Mouse (Mus musculus) kidney, embryonic 15.5 days (tissue): ENCODE measurements around the gene Son. TPM values are rescaled to one million over a fixed set of nuclear protein-coding genes. Genes with fewer than 3 reads are reported as not detected.

Experiments used
- ATAC-seq: fragments of 200-750 bp; cut with Nextera tagmentation; replicated peaks from 2 replicates; pipeline ENCODE4 v1.8.0; 2017; ENCODE audit warnings: moderate TSS enrichment; ENCODE audit not compliant: low FRiP score
- H3K27ac ChIP-seq: fragments of 300-500 bp; sonication (generic); 2 replicates; pipeline ENCODE4 v1.5.1; 2015; ENCODE audit warnings: mild to moderate bottlenecking, inconsistent platforms
- H3K27me3 ChIP-seq: fragments of 300-500 bp; sonication (generic); 2 replicates; pipeline ENCODE4 v1.6.1; 2015; ENCODE audit warnings: inconsistent platforms
- H3K36me3 ChIP-seq: fragments of 300-500 bp; sonication (generic); 2 replicates; pipeline ENCODE4 v1.6.1; 2015; ENCODE audit warnings: inconsistent platforms
- H3K4me1 ChIP-seq: fragments of 300-500 bp; sonication (generic); 2 replicates; pipeline ENCODE4 v1.6.1; 2015; ENCODE audit warnings: inconsistent platforms
- H3K4me2 ChIP-seq: fragments of 300-500 bp; sonication (generic); 2 replicates; pipeline ENCODE4 v1.6.1; 2015; ENCODE audit warnings: moderate library complexity, mild to moderate bottlenecking, inconsistent platforms
- H3K4me3 ChIP-seq: fragments of 300-500 bp; sonication (generic); replicated peaks from 2 replicates; pipeline ENCODE4 v1.5.1; 2015; ENCODE audit warnings: mild to moderate bottlenecking, inconsistent platforms
- H3K9ac ChIP-seq: fragments of 300-500 bp; sonication (generic); 2 replicates; pipeline ENCODE4 v1.6.1; 2015; ENCODE audit warnings: mild to moderate bottlenecking, inconsistent platforms
- H3K9me3 ChIP-seq: fragments of 300-500 bp; sonication (generic); replicated peaks from 2 replicates; pipeline ENCODE4 v1.6.1; 2016; ENCODE audit warnings: inconsistent platforms
- WGBS: fragments of 180-500 bp; shearing (Covaris S2); methylation state at CpG from one replicate; pipeline ENCODE4 v1.1.7; 2015; ENCODE audit warnings: mixed read lengths; 5-methylcytosine and 5-hydroxymethylcytosine counted together
- polyA plus RNA-seq: library from polyadenylated mRNA; unstranded; fragments of >200 nt; fragmentation: Nextera tagmentation; extraction: Ambion mirVana; gene quantifications from 2 replicates; pipeline ENCODE4 v1.2.1, GENCODE M21; 2015

Son gene
- 117 and 118 TPM in 2 replicates for polyA plus RNA-seq

DNA sequence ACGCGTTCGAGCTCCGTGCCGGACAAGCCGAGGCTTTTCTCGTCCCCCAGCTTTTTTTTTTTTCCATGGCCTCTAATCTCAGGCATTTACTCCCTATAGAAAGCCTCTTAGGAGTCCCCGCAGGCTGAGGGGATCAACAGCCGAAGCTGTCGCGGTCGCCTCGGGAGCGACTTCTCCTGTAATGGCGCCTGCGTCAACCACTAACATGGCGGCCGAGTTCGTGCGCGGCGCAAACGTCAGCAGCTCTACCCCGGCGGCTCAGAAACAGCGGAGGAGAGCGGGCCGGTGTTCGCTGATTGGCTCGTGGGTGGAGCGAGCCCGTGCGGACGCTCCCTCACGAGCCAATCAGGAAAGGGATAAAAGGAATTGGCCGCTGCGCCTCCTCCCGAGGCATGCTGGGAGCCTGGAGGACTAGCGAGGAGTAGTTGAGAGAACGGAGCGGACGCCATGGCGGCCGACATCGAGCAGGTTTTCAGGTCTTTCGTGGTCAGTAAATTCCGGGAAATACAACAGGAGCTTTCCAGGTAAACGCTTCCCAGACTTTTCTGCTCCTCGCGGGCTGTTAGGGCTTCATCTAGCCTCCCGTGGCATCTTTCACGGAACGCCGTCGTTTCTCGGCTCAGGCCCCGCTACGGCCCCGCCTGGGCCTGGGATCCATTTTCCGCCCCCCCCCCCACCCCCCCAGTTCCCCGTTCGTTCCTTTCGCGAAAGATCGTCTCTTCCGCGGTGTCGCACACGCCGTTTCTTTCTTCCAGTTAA is at the start of gene Son:
TSS of gene Son (plus strand) at position 46 of the 759 bp plus-strand sequence.
- ATAC-seq: peak; percentile 96
- H3K9me3 ChIP-seq: no peaks in the 10 kb centered on the region
- H3K4me2 ChIP-seq: peak within 1 kb of the TSS; percentile 97
- peaks cover 15% of the 10 kb centered on the region for H3K4me1 ChIP-seq
- H3K36me3 ChIP-seq: peaks cover 25% of the 10 kb centered on the region
- WGBS: under 1% methylated on average over 69 of the region's 70 CpGs
- peak within 1 kb of the TSS; percentile 99 for H3K27ac ChIP-seq
- H3K4me3 ChIP-seq: peak within 1 kb of the TSS; percentile 87
- peak within 1 kb of the TSS; percentile 82 for H3K9ac ChIP-seq
- no peaks in the 10 kb centered on the region for H3K27me3 ChIP-seq

- under 1% methylated on average over 34 of the region's 34 CpGs for WGBS
- H3K27ac ChIP-seq: no peak within 1 kb of the TSS
- H3K9ac ChIP-seq: peak within 1 kb of the TSS; percentile 68
Measured at GRCm38 (mm10) chr16:91597672-91598010, 49.7 kb upstream of the Son start, which contains the start of gene Tmem50b. Gene Tmem50b (minus strand): TSS chr16:91597800.

DNA sequence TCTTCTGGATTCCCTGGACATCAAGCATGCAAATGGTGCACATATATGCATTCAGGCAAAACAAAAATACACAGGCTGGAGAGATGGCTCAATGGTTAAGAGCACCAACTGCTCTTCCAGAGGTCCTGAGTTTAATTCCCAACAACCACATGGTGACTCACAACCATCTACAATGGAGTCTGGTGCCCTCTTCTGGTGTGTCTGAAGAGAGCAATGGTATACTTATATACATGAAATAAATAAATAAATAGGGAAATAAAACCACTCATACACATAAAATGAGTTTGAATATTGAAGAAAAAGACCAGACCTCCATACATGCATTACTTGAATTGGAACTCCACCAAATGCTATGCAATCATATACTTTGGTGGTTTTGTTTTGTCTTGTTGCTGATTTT is 48.1 kb upstream of the Son start:
- no peak for ATAC-seq

More at GRCm38 (mm10) chr16:91597672-91598010, 49.7 kb upstream of the Son start, which contains the start of gene Tmem50b:
- Histone ChIP-seq H3K4me2 (peak within 1 kb of the TSS; percentile 96), H3K36me3 (no peaks in the 10 kb centered on the region), H3K9me3 (no peaks in the 10 kb centered on the region), H3K4me1 (peaks cover 38% of the 10 kb centered on the region), H3K27me3 (peaks cover 24% of the 10 kb centered on the region), H3K4me3 (peak within 1 kb of the TSS; percentile 80)
- peak; percentile 99 for ATAC-seq

GRCm38 (mm10) chr16:91601081-91601480 is 46.2 kb upstream of the Son start:
- Histone ChIP-seq H3K9me3 (no peaks in the 10 kb centered on the region), H3K27me3 (peaks cover 24% of the 10 kb centered on the region), H3K9ac (no peak overlapping the region), H3K4me1 (peaks cover 13% of the 10 kb centered on the region), H3K4me3 (no peak overlapping the region), H3K4me2 (no peak overlapping the region), H3K36me3 (no peaks in the 10 kb centered on the region), H3K27ac (no peak overlapping the region)
- no peak for ATAC-seq
- WGBS: 32% methylated on average over 4 of the region's 4 CpGs

More for the DNA sequence above, 48.1 kb upstream of the Son start:
- H3K36me3 ChIP-seq: no peaks in the 10 kb centered on the region
- H3K4me3 ChIP-seq: no peak overlapping the region
- peaks cover 24% of the 10 kb centered on the region for H3K27me3 ChIP-seq
- no peaks in the 10 kb centered on the region for H3K9me3 ChIP-seq
- H3K4me2 ChIP-seq: no peak overlapping the region
- H3K9ac ChIP-seq: no peak overlapping the region
- H3K27ac ChIP-seq: no peak overlapping the region
- peaks cover 23% of the 10 kb centered on the region for H3K4me1 ChIP-seq

- 39% methylated on average over 9 of the region's 9 CpGs for WGBS
- ATAC-seq: no peak
Measured at GRCm38 (mm10) chr16:91601693-91602092, 45.6 kb upstream of the Son start.

GRCm38 (mm10) chr16:91605156-91605555 is 42.1 kb upstream of the Son start:
- no peaks in the 10 kb centered on the region for H3K9me3 ChIP-seq
- H3K27ac ChIP-seq: no peak overlapping the region
- WGBS: 69% methylated on average over 6 of the region's 6 CpGs
- no peak for ATAC-seq
- no peak overlapping the region for H3K4me2 ChIP-seq
- no peak overlapping the region for H3K9ac ChIP-seq
- H3K4me1 ChIP-seq: no peaks in the 10 kb centered on the region
- no peaks in the 10 kb centered on the region for H3K36me3 ChIP-seq
- H3K27me3 ChIP-seq: peaks cover 10% of the 10 kb centered on the region; the same call in 1 of the 2 replicates
- no peak overlapping the region for H3K4me3 ChIP-seq

More at GRCm38 (mm10) chr16:91601693-91602092, 45.6 kb upstream of the Son start:
- H3K4me2 ChIP-seq: no peak overlapping the region
- H3K36me3 ChIP-seq: no peaks in the 10 kb centered on the region
- no peaks in the 10 kb centered on the region for H3K9me3 ChIP-seq
- no peak overlapping the region for H3K4me3 ChIP-seq
- H3K9ac ChIP-seq: no peak overlapping the region
- H3K27me3 ChIP-seq: peaks cover 24% of the 10 kb centered on the region
- peaks cover 8% of the 10 kb centered on the region for H3K4me1 ChIP-seq
- H3K27ac ChIP-seq: no peak overlapping the region

DNA sequence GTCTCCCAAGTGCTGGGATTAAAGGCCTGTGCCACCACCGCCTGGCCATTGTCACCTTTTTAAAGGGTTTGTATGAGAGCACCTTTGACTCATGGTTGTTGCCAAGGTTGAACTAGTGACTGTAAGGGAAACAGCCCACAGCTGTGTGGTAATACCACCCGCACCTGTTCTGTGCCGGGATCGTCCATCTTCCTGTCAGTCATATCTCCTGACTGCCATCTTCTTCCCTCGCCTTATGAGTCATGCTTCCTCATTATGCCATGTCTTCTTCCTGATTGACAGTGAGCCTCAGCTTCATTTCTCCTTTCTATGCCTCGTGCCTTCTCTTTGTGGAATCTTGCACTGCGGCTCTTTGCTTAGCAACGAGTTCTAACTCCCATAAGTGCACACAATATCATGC is 40.3 kb upstream of the Son start:
- H3K36me3 ChIP-seq: no peaks in the 10 kb centered on the region
- no peak overlapping the region for H3K27ac ChIP-seq
- no peaks in the 10 kb centered on the region for H3K9me3 ChIP-seq
- ATAC-seq: no peak
- no peak overlapping the region for H3K4me3 ChIP-seq
- no peak overlapping the region for H3K4me2 ChIP-seq
- H3K9ac ChIP-seq: no peak overlapping the region
- H3K4me1 ChIP-seq: no peaks in the 10 kb centered on the region
- no peaks in the 10 kb centered on the region for H3K27me3 ChIP-seq
- WGBS: 94% methylated on average over 8 of the region's 8 CpGs

GRCm38 (mm10) chr16:91609501-91610245 is 37.6 kb upstream of the Son start:
- WGBS: 50% methylated on average over 9 of the region's 9 CpGs

GRCm38 (mm10) chr16:91611248-91611647 is 36.1 kb upstream of the Son start:
- no peak overlapping the region for H3K4me3 ChIP-seq
- ATAC-seq: no peak
- no peaks in the 10 kb centered on the region for H3K9me3 ChIP-seq
- H3K4me2 ChIP-seq: no peak overlapping the region
- no peaks in the 10 kb centered on the region for H3K27me3 ChIP-seq
- no peaks in the 10 kb centered on the region for H3K4me1 ChIP-seq
- no peaks in the 10 kb centered on the region for H3K36me3 ChIP-seq
- H3K27ac ChIP-seq: no peak overlapping the region
- WGBS: 79% methylated on average over 11 of the region's 11 CpGs
- no peak overlapping the region for H3K9ac ChIP-seq

More at GRCm38 (mm10) chr16:91609501-91610245, 37.6 kb upstream of the Son start:
- no peak for ATAC-seq
- Histone ChIP-seq H3K9me3 (no peaks in the 10 kb centered on the region), H3K27ac (no peak overlapping the region; the same call in 1 of the 2 replicates), H3K4me1 (no peaks in the 10 kb centered on the region), H3K4me2 (no peak overlapping the region), H3K4me3 (no peak overlapping the region), H3K27me3 (no peaks in the 10 kb centered on the region), H3K36me3 (no peaks in the 10 kb centered on the region), H3K9ac (no peak overlapping the region)

DNA sequence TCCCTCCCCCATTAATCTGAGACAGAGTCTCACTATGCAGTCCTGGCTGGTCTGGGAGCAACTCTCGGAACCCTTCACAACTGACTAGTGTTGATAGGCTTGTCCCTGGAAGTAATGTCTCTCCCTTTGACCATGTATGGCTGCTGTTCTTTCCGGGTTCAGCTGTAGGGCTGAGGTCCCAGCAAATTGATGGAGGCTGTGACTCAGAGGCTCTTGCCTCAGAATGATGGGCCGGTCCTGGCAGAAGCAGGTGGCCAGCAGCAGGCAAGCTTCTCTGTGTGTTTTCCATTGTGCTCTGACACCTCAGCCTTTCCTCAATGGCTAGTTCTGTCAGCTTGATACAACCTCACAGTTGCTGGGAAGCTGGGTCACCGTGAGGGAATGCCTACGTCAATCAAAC is 34.8 kb upstream of the Son start:
- Histone ChIP-seq H3K4me1 (no peaks in the 10 kb centered on the region), H3K9me3 (no peaks in the 10 kb centered on the region), H3K4me2 (no peak overlapping the region), H3K36me3 (no peaks in the 10 kb centered on the region), H3K9ac (no peak overlapping the region), H3K27ac (no peak overlapping the region), H3K4me3 (no peak overlapping the region), H3K27me3 (no peaks in the 10 kb centered on the region)
- no peak for ATAC-seq
- WGBS: 60% methylated on average over 5 of the region's 5 CpGs

- ATAC-seq: no peak
- Histone ChIP-seq H3K4me1 (no peaks in the 10 kb centered on the region), H3K9ac (no peak overlapping the region), H3K9me3 (no peaks in the 10 kb centered on the region), H3K4me2 (no peak overlapping the region), H3K36me3 (no peaks in the 10 kb centered on the region), H3K27ac (no peak overlapping the region), H3K27me3 (no peaks in the 10 kb centered on the region), H3K4me3 (no peak overlapping the region)
- 75% methylated on average over 6 of the region's 6 CpGs for WGBS
Measured at GRCm38 (mm10) chr16:91614552-91614951, 32.8 kb upstream of the Son start.
